Mouse (Mus musculus): ENCODE measurements around the gene Kdm2a. TPM values are rescaled to one million over a fixed set of nuclear protein-coding genes. Genes with fewer than 3 reads are reported as not detected.

The Kdm2a gene
- polyA plus RNA-seq, 1 experiment from 2014 or later = 57.4 TPM

GRCm38 (mm10) chr19:4349455-4349854, 48.6 kb downstream of the Kdm2a start:
- Histone ChIP-seq H3K27me3 (no peaks in the 10 kb centered on the region), H3K36me3 (peaks cover 86% of the 10 kb centered on the region), H3K4me2 (no peak overlapping the region), H3K4me1 (no peaks in the 10 kb centered on the region), H3K4me3 (replicated peaks) (no peak overlapping the region), H3K9ac (no peak overlapping the region), H3K9me3 (replicated peaks) (no peaks in the 10 kb centered on the region), H3K27ac (no peak overlapping the region)
- WGBS = 89% methylated on average over 2 of the region's 2 CpGs
- no peak for ATAC-seq (replicated peaks; ENCODE audit: low FRiP score)

GRCm38 (mm10) chr19:4346479-4346878, 51.6 kb downstream of the Kdm2a start:
- no peak for ATAC-seq (replicated peaks; ENCODE audit: low FRiP score)
- H3K4me2 ChIP-seq = no peak overlapping the region
- no peak overlapping the region for H3K4me3 ChIP-seq (replicated peaks)
- no peaks in the 10 kb centered on the region for H3K9me3 ChIP-seq (replicated peaks)
- H3K4me1 ChIP-seq = no peaks in the 10 kb centered on the region
- H3K9ac ChIP-seq = no peak overlapping the region
- no peaks in the 10 kb centered on the region for H3K27me3 ChIP-seq
- 94% methylated on average over 1 of the region's 1 CpGs for WGBS
- peaks cover 89% of the 10 kb centered on the region for H3K36me3 ChIP-seq
- H3K27ac ChIP-seq = no peak overlapping the region

GRCm38 (mm10) chr19:4338162-4338561, 59.9 kb downstream of the Kdm2a start:
- Histone ChIP-seq H3K4me2 (no peak overlapping the region), H3K4me3 (replicated peaks) (no peak overlapping the region), H3K9ac (no peak overlapping the region), H3K27me3 (no peaks in the 10 kb centered on the region), H3K36me3 (peaks cover 60% of the 10 kb centered on the region), H3K9me3 (replicated peaks) (no peaks in the 10 kb centered on the region), H3K4me1 (peaks cover 13% of the 10 kb centered on the region), H3K27ac (no peak overlapping the region)
- 33% methylated on average over 2 of the region's 2 CpGs for WGBS
- ATAC-seq (replicated peaks; ENCODE audit: low FRiP score) = no peak

- WGBS = under 1% methylated on average over 16 of the region's 16 CpGs
- Histone ChIP-seq H3K4me1 (peaks cover 36% of the 10 kb centered on the region), H3K9me3 (replicated peaks) (no peaks in the 10 kb centered on the region), H3K4me2 (peak overlapping the region; percentile 66), H3K27me3 (no peaks in the 10 kb centered on the region), H3K36me3 (peaks cover 47% of the 10 kb centered on the region), H3K9ac (peak overlapping the region; percentile 63), H3K27ac (peak overlapping the region; percentile 97), H3K4me3 (replicated peaks) (peak overlapping the region; percentile 56)
- ATAC-seq (replicated peaks; ENCODE audit: low FRiP score) = peak; percentile 99
These were observed 64.3 kb downstream of the Kdm2a start for GRCm38 (mm10) chr19:4333791-4334190.

- Histone ChIP-seq H3K36me3 (peaks cover 47% of the 10 kb centered on the region), H3K4me2 (peak overlapping the region; percentile 66), H3K27ac (peak overlapping the region; percentile 97), H3K27me3 (no peaks in the 10 kb centered on the region), H3K4me3 (replicated peaks) (peak overlapping the region; percentile 56), H3K9ac (peak overlapping the region; percentile 63), H3K9me3 (replicated peaks) (no peaks in the 10 kb centered on the region), H3K4me1 (peaks cover 36% of the 10 kb centered on the region)
- under 1% methylated on average over 13 of the region's 13 CpGs for WGBS
- ATAC-seq (replicated peaks; ENCODE audit: low FRiP score) = 0 out of 2 replicates have a peak, but pooled peaks have one; percentile 20
These were observed 64.8 kb downstream of the Kdm2a start for GRCm38 (mm10) chr19:4333100-4333775.

GRCm38 (mm10) chr19:4332653-4333052, 65.4 kb downstream of the Kdm2a start:
- peaks cover 36% of the 10 kb centered on the region for H3K4me1 ChIP-seq
- peak overlapping the region; percentile 66 for H3K4me2 ChIP-seq
- H3K4me3 ChIP-seq (replicated peaks) = peak overlapping the region; percentile 56
- H3K36me3 ChIP-seq = peaks cover 50% of the 10 kb centered on the region
- peak overlapping the region; percentile 63 for H3K9ac ChIP-seq
- H3K27me3 ChIP-seq = no peaks in the 10 kb centered on the region
- no peaks in the 10 kb centered on the region for H3K9me3 ChIP-seq (replicated peaks)
- no peak for ATAC-seq (replicated peaks; ENCODE audit: low FRiP score)
- H3K27ac ChIP-seq = peak overlapping the region; percentile 97
- whole genome bisulfite sequencing = 2% methylated on average over 4 of the region's 4 CpGs

- Histone ChIP-seq H3K9me3 (replicated peaks) (no peaks in the 10 kb centered on the region), H3K4me3 (replicated peaks) (no peak overlapping the region), H3K27ac (no peak overlapping the region), H3K4me2 (no peak overlapping the region), H3K36me3 (peaks cover 58% of the 10 kb centered on the region), H3K9ac (no peak overlapping the region), H3K4me1 (peaks cover 36% of the 10 kb centered on the region), H3K27me3 (no peaks in the 10 kb centered on the region)
- WGBS = 79% methylated on average over 3 of the region's 3 CpGs
- no peak for ATAC-seq (replicated peaks; ENCODE audit: low FRiP score)
These were observed 66.8 kb downstream of the Kdm2a start for GRCm38 (mm10) chr19:4331273-4331672.

GRCm38 (mm10) chr19:4330603-4331002, 67.5 kb downstream of the Kdm2a start:
- Histone ChIP-seq H3K27ac (no peak overlapping the region), H3K9me3 (replicated peaks) (no peaks in the 10 kb centered on the region), H3K9ac (no peak overlapping the region), H3K27me3 (no peaks in the 10 kb centered on the region), H3K4me3 (replicated peaks) (no peak overlapping the region), H3K36me3 (peaks cover 64% of the 10 kb centered on the region), H3K4me2 (no peak overlapping the region), H3K4me1 (peaks cover 36% of the 10 kb centered on the region)
- no peak for ATAC-seq (replicated peaks; ENCODE audit: low FRiP score)
- 71% methylated on average over 2 of the region's 2 CpGs for WGBS

- Histone ChIP-seq H3K27me3 (no peaks in the 10 kb centered on the region), H3K4me1 (peaks cover 23% of the 10 kb centered on the region), H3K27ac (no peak overlapping the region), H3K36me3 (peaks cover 74% of the 10 kb centered on the region), H3K4me2 (no peak overlapping the region), H3K9me3 (replicated peaks) (no peaks in the 10 kb centered on the region), H3K9ac (no peak overlapping the region), H3K4me3 (replicated peaks) (no peak overlapping the region)
- ATAC-seq (replicated peaks; ENCODE audit: low FRiP score) = no peak
- WGBS = 95% methylated on average over 8 of the region's 8 CpGs
These were observed 69.3 kb downstream of the Kdm2a start for GRCm38 (mm10) chr19:4328737-4329304.

GRCm38 (mm10) chr19:4326881-4327280, 71.2 kb downstream of the Kdm2a start:
- Histone ChIP-seq H3K4me3 (replicated peaks) (no peak overlapping the region), H3K4me2 (no peak overlapping the region), H3K27ac (no peak overlapping the region), H3K27me3 (no peaks in the 10 kb centered on the region), H3K4me1 (peaks cover 12% of the 10 kb centered on the region), H3K9me3 (replicated peaks) (no peaks in the 10 kb centered on the region), H3K9ac (no peak overlapping the region), H3K36me3 (peaks cover 94% of the 10 kb centered on the region)
- WGBS = 74% methylated on average over 1 of the region's 1 CpGs
- ATAC-seq (replicated peaks; ENCODE audit: low FRiP score) = no peak

- Histone ChIP-seq H3K4me2 (no peak overlapping the region), H3K27me3 (no peaks in the 10 kb centered on the region), H3K9ac (no peak overlapping the region), H3K9me3 (replicated peaks) (no peaks in the 10 kb centered on the region), H3K4me1 (peaks cover 5% of the 10 kb centered on the region), H3K36me3 (peaks cover 97% of the 10 kb centered on the region), H3K27ac (no peak overlapping the region), H3K4me3 (replicated peaks) (no peak overlapping the region)
- WGBS = 87% methylated on average over 3 of the region's 3 CpGs
- ATAC-seq (replicated peaks; ENCODE audit: low FRiP score) = no peak
These were observed 72.0 kb downstream of the Kdm2a start for GRCm38 (mm10) chr19:4326106-4326505.

GRCm38 (mm10) chr19:4322134-4322533, 76.0 kb downstream of the Kdm2a start:
- H3K4me2 ChIP-seq = no peak overlapping the region
- H3K9me3 ChIP-seq (replicated peaks) = no peaks in the 10 kb centered on the region
- ATAC-seq (replicated peaks; ENCODE audit: low FRiP score) = no peak
- H3K4me3 ChIP-seq (replicated peaks) = no peak overlapping the region
- H3K4me1 ChIP-seq = no peaks in the 10 kb centered on the region
- 92% methylated on average over 3 of the region's 3 CpGs for WGBS
- H3K36me3 ChIP-seq = peaks cover 98% of the 10 kb centered on the region
- H3K9ac ChIP-seq = no peak overlapping the region
- H3K27me3 ChIP-seq = no peaks in the 10 kb centered on the region
- H3K27ac ChIP-seq = no peak overlapping the region

Data from kidney, embryonic 15.5 days (tissue).